Mouse (Mus musculus): ENCODE results near the gene Fbxl14. TPM values are rescaled to one million over a fixed set of nuclear protein-coding genes. Genes with fewer than 3 reads are reported as not detected.

Fbxl14 gene
- polyA plus RNA-seq, 2 experiments, result 3.9 to 16.3 TPM

GRCm38 (mm10) chr6:119467785-119468059 lies 11.7 kb upstream of the Fbxl14 start:
- no peaks in the 10 kb centered on the region; a peak in 1 of 4 replicates for H3K4me1 ChIP-seq (replicated peaks; ENCODE audit: control insufficient read depth in 2 of 2, insufficient read depth in 2 of 2, low read length in 1 of 2)
- H3K27me3 ChIP-seq (ENCODE audit: control insufficient read depth, insufficient read depth, low read length), result no peaks in the 10 kb centered on the region
- no peak overlapping the region for H3K27ac ChIP-seq
- H3K4me2 ChIP-seq (ENCODE audit: low read depth), result no peak overlapping the region
- DNase-seq (ENCODE audit: low read depth in 3 of 3, low spot score in 3 of 3) (no peak), ATAC-seq (ENCODE audit: insufficient read depth) (no peak)
- no peak overlapping the region for H3K4me3 ChIP-seq (ENCODE audit: insufficient read depth in 1 of 2, low read depth in 2 of 2, low read length in 2 of 2)
- no peak for TF ChIP-seq EP300 (IDR thresholded peaks at IDR 0.05; ENCODE audit: low read depth)
- TF ChIP-seq CTCF (IDR thresholded peaks at IDR 0.05; ENCODE audit: low read depth), result peak; percentile 49
- no peaks in the 10 kb centered on the region for H3K9me3 ChIP-seq (ENCODE audit: control insufficient read depth, low read length)
- H3K9ac ChIP-seq (replicated peaks), result no peak overlapping the region
- WGBS (ENCODE audit: insufficient replicate concordance), result 51% methylated on average over 2 of the region's 2 CpGs
- H3K36me3 ChIP-seq (replicated peaks; ENCODE audit: control insufficient read depth, insufficient read depth, low read depth), result no peaks in the 10 kb centered on the region

- Histone ChIP-seq H3K27me3 (ENCODE audit: control insufficient read depth, insufficient read depth, low read length) (no peaks in the 10 kb centered on the region), H3K4me2 (ENCODE audit: low read depth) (no peak overlapping the region), H3K4me3 (ENCODE audit: insufficient read depth in 1 of 2, low read depth in 2 of 2, low read length in 2 of 2) (no peak overlapping the region), H3K27ac (no peak overlapping the region), H3K9me3 (ENCODE audit: control insufficient read depth, low read length) (no peaks in the 10 kb centered on the region), H3K4me1 (replicated peaks; ENCODE audit: control insufficient read depth in 2 of 2, insufficient read depth in 2 of 2, low read length in 1 of 2) (peaks cover 0 to 7% of the 10 kb centered on the region in 2 experiments; a peak in 2 of 4 replicates), H3K9ac (replicated peaks) (no peak overlapping the region), H3K36me3 (replicated peaks; ENCODE audit: control insufficient read depth, insufficient read depth, low read depth) (no peaks in the 10 kb centered on the region)
- no peak for TF ChIP-seq CTCF (IDR thresholded peaks at IDR 0.05; ENCODE audit: low read depth)
- WGBS (ENCODE audit: insufficient replicate concordance), result 56% methylated on average over 3 of the region's 3 CpGs
- no peak for ATAC-seq (ENCODE audit: insufficient read depth)
- DNase-seq (ENCODE audit: low read depth in 3 of 3, low spot score in 3 of 3), result no peak
Measured at GRCm38 (mm10) chr6:119470777-119471176, 8.7 kb upstream of the Fbxl14 start.

- no peak for ATAC-seq (ENCODE audit: insufficient read depth)
- Histone ChIP-seq H3K27ac (no peak overlapping the region), H3K36me3 (replicated peaks; ENCODE audit: control insufficient read depth, insufficient read depth, low read depth) (no peaks in the 10 kb centered on the region), H3K4me3 (ENCODE audit: insufficient read depth in 1 of 2, low read depth in 2 of 2, low read length in 2 of 2) (no peak overlapping the region), H3K4me2 (ENCODE audit: low read depth) (no peak overlapping the region), H3K9ac (replicated peaks) (no peak overlapping the region), H3K4me1 (replicated peaks; ENCODE audit: control insufficient read depth in 2 of 2, insufficient read depth in 2 of 2, low read length in 1 of 2) (peaks cover 0 to 7% of the 10 kb centered on the region in 2 experiments; a peak in 2 of 4 replicates), H3K9me3 (ENCODE audit: control insufficient read depth, low read length) (no peaks in the 10 kb centered on the region), H3K27me3 (ENCODE audit: control insufficient read depth, insufficient read depth, low read length) (no peaks in the 10 kb centered on the region)
- WGBS (ENCODE audit: insufficient replicate concordance), result 19% methylated on average over 5 of the region's 5 CpGs
- TF ChIP-seq EP300 (IDR thresholded peaks at IDR 0.05; ENCODE audit: low read depth), result no peak
- peak; percentile 93 for TF ChIP-seq CTCF (IDR thresholded peaks at IDR 0.05; ENCODE audit: low read depth)
- DNase-seq (ENCODE audit: low read depth in 3 of 3, low spot score in 3 of 3), result peak in 1 of 3 experiments; percentile 32
Measured at GRCm38 (mm10) chr6:119472135-119472534, 7.3 kb upstream of the Fbxl14 start.

GRCm38 (mm10) chr6:119472705-119473104 lies 6.8 kb upstream of the Fbxl14 start:
- no peak for TF ChIP-seq CTCF (IDR thresholded peaks at IDR 0.05; ENCODE audit: low read depth)
- TF ChIP-seq EP300 (IDR thresholded peaks at IDR 0.05; ENCODE audit: low read depth), result no peak
- WGBS (ENCODE audit: insufficient replicate concordance), result 52% methylated on average over 3 of the region's 3 CpGs
- peaks cover 3 to 7% of the 10 kb centered on the region in 2 experiments; a peak in 3 of 4 replicates for H3K4me1 ChIP-seq (replicated peaks; ENCODE audit: control insufficient read depth in 2 of 2, insufficient read depth in 2 of 2, low read length in 1 of 2)

GRCm38 (mm10) chr6:119473446-119473845 lies 6.0 kb upstream of the Fbxl14 start:
- WGBS (ENCODE audit: insufficient replicate concordance), result 17% methylated on average over 7 of the region's 7 CpGs
- H3K9ac ChIP-seq (replicated peaks), result no peak overlapping the region
- no peak overlapping the region for H3K27ac ChIP-seq
- no peak overlapping the region for H3K4me2 ChIP-seq (ENCODE audit: low read depth)
- H3K4me3 ChIP-seq (ENCODE audit: insufficient read depth in 1 of 2, low read depth in 2 of 2, low read length in 2 of 2), result no peak overlapping the region
- ATAC-seq (ENCODE audit: insufficient read depth) (no peak), DNase-seq (ENCODE audit: low read depth in 3 of 3, low spot score in 3 of 3) (no peak)
- no peaks in the 10 kb centered on the region for H3K27me3 ChIP-seq (ENCODE audit: control insufficient read depth, insufficient read depth, low read length)
- peaks cover 7 to 8% of the 10 kb centered on the region in 2 experiments; a peak in 3 of 4 replicates for H3K4me1 ChIP-seq (replicated peaks; ENCODE audit: control insufficient read depth in 2 of 2, insufficient read depth in 2 of 2, low read length in 1 of 2)
- TF ChIP-seq EP300 (IDR thresholded peaks at IDR 0.05; ENCODE audit: low read depth) (no peak), CTCF (IDR thresholded peaks at IDR 0.05; ENCODE audit: low read depth) (no peak)
- H3K9me3 ChIP-seq (ENCODE audit: control insufficient read depth, low read length), result no peaks in the 10 kb centered on the region
- H3K36me3 ChIP-seq (replicated peaks; ENCODE audit: control insufficient read depth, insufficient read depth, low read depth), result no peaks in the 10 kb centered on the region

More at GRCm38 (mm10) chr6:119472705-119473104, 6.8 kb upstream of the Fbxl14 start:
- H3K27ac ChIP-seq, result no peak overlapping the region
- DNase-seq (ENCODE audit: low read depth in 3 of 3, low spot score in 3 of 3) (no peak), ATAC-seq (ENCODE audit: insufficient read depth) (no peak)
- H3K9ac ChIP-seq (replicated peaks), result no peak overlapping the region
- H3K4me3 ChIP-seq (ENCODE audit: insufficient read depth in 1 of 2, low read depth in 2 of 2, low read length in 2 of 2), result no peak overlapping the region
- no peaks in the 10 kb centered on the region for H3K36me3 ChIP-seq (replicated peaks; ENCODE audit: control insufficient read depth, insufficient read depth, low read depth)
- H3K27me3 ChIP-seq (ENCODE audit: control insufficient read depth, insufficient read depth, low read length), result no peaks in the 10 kb centered on the region
- H3K9me3 ChIP-seq (ENCODE audit: control insufficient read depth, low read length), result no peaks in the 10 kb centered on the region
- H3K4me2 ChIP-seq (ENCODE audit: low read depth), result no peak overlapping the region
